Mouse (Mus musculus) thymus, postnatal 14 days (tissue): ENCODE data around the gene Dcst1.

ENCODE experiments used
- DNase-seq: peaks from one replicate; pipeline ENCODE4 v3.0.0; 2021

The Dcst1 gene

DNA sequence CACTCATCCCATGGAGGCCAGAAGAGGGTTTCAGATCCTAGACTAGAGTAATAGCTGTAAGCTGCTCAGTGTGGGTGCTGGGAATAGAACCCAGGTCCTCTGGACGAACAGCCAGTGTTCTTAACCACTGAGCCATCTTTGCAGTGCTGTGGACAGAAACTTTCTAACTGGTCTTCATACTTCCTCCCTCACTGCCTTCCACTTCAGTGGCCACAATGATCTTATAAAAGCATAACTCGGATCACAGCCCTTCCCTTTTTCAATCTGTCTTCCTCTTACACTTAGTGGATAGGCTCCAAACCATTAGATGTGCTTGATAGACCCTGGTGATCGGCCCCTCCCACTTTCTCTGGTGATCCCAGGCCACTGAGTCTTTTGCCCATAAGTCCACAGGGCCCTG, 4.8 kb downstream of the Dcst1 start:
- DNase-seq: no peak

DNA sequence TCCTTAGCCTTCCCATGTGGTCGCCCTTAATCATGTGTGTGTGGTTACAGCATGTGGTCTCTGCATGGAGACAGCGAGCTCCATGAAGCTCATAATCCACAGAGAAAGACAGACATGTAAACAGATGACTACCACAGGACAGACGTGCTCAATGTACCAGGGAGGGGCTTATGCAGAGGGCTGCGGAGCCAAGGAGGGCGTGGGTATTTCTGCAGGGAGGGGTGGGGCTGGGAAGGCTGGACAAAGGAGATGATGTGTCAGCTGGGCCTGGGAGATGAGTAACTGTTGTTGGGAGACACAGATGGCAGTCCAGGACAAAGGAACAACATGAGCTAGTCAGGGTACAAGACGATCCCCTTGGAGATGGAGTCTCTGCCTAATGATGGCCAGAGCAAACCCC, 5.4 kb downstream of the Dcst1 start:
- DNase-seq: no peak

DNA sequence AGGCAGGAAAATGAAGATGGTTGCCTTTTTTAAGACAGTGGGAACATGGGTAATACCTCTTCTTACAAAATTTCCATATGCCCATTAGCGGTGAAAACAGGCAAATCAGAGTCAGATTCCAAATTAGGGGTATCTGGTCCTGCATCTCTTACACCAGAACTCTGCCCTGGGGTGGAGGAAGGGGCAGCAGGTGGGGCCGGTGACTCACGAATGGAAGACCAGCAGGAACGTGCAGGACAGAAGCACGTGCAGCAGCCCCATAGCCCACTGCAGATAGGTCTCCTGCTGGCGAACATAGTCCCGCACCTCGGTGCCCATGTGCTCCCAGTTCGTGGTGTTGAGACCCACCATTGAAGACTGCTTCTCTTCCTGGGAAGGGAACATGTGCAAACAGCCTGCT, 9.0 kb downstream of the Dcst1 start:
- DNase-seq: no peak

DNA sequence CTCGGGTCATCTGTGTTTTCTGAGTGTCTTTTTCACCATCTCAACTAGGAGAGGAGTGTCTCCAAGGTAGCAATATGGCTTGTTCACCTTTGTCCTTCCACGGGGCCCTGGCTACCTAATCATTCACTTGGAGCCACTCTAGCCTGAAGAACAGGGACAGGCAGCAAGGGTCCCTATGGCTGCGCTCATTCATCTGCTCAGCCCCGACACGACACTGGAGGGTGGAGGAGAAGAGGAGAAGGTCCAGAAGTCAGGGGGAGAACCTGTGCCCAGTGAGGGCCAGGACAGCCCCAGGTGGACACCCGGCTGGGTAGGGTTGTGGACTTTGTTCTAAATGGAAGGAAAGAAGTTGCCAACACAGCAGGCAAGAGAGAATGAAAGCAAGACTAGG, 9.5 kb downstream of the Dcst1 start:
- DNase-seq: no peak

DNA sequence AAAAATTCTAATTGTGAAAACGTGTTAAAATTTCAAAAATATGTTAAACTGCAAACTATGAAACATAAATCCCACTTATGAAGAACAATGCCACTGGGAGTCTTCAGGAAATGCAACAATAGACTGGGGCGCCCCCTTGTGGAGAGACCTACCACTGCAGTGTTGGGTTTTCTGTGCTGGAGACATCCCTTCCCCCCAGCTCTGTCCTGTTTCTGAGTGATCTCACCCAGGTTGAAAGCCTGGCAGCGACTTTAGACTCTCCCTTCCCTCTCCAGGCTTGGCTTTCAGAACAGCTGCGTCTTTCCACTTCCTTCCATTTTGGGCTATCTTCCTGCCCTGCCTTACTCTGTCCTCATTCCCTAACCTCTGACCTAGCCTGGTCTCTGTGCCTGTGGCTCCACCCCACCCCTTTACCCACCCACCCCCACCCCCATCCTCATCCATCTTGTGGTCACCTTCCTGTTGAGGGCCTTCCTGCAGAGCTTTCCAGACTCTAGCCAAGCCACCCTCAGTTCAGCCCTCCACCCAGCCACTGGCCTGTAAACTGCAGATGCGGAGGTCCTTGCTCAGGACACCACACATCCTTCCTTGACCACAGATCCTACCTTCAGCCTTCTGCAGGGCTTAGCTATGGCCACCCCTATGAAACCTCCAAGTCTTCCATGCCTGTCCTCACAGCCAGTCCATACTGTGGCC, 10.1 kb downstream of the Dcst1 start:
- peak; percentile 85 for DNase-seq

DNA sequence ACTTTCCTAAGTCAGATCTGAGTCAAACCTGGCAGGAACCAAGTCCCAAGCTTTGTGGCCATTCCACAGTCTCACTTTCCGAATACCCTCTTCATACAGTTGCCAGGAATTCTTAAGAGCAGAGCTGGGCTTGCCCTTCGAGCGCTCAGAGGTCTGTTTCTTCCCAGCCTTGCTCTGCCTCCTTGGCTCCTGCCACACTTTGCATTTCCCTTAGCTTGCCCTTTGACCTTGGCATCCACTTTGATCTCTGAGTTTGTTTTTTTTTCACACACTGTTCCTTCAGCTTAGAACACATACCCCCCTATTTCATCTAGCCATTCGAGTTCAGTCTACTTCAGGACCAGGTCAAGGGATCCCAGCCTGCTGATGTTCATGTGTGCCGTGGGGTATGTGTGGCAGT, 13.8 kb downstream of the Dcst1 start:
- DNase-seq: no peak

DNA sequence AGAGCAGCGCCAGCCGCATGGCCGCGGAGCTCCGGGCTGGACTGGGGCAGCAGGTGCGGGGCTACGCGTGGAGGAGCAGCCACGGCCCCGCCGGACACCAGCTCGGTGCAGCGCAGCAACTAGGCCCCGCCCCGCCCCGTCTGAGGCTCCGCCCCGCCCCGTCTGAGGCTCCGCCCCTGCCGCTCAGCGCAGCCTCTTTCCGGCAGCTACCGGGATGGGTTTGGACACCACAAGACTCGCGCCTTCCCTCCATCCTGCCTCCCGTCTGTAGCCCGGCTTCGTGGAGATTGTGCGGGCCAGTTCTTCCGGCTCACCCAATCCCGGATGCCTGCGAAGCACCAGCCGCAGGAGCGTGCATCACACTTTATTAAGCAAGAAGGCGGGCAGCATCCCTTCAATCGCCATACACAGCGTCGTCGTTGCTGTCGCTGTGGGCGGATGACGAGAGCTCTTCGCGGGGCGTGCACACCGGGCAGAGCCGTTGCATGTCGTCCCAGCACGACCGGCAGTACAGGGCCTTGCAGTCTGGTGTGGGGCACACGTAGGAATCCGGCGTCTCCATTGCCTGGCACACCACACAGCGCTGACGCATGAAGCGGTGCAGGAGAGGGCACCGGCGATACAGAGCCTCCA, 15.1 kb downstream of the Dcst1 start, which contains the start of gene Adam15:
TSS of gene Adam15 (minus strand) at position 128 of the 633 bp plus-strand sequence.
- peak; percentile 89 for DNase-seq

DNA sequence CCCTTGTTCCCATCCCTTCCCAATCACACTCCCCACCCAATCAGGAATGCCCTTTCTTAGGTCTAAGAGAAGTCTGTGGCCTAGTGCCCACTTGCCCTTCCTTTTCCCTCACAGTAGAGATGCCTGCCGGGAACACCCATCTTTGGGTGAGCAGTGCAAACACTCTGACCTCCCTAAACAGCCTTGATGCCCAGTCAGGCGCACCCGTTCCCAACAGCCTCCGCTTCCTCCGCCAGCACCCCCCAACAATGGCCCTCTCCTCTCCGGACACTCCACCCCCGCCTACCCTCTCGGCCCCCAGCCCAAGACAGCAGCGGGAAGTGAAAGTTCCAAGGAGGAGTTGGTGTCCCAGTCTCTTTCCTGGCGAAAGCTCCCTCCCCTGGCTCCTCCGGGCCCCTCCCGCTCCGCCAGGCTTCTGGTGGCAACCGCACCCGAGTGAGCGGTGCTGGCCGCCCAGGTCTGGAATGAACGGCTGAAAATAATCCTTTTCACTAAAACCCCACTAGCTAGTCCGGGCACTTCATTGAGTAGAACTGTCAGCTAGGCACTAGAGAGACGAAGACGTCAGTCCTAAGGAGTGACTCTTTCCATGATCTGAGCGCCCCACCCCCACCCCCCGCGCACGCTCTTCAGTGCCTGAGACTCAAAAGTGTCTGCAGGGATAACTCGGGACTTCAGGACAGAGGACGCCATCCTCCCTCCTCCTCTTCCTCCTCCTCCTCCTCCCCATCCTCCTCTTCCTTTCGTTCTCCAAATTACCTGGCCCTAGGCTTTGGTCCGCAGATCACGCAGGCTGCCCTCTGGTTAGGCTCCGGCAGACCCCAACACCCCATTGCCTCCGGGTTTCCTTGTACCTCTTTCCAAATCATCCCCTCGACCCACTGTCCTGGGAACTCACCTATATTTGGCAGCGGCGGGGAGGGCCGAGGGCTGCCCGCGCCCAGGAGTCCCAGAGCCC, 15.9 kb downstream of the Dcst1 start:
- peak; percentile 14 for DNase-seq

DNA sequence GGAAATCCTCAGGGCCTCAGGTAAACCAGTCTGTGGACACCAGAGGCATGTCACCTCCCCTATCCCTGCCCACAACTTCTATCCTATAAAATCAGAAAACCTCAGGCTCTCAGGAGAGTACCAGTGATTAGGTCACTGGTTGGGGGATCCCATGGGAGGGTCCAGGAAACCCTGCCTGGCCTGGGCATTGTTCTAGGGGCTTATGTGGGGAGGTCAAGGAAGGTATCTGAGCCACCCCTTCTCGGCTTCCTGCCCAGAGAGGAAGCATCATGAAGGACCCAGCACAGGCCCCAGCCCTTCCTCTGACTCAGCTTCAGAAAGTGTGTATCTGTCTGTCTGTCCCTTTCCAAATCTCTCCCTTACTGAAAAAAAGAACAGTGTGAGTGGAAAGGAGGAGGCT, 17.1 kb downstream of the Dcst1 start:
- DNase-seq: no peak

DNA sequence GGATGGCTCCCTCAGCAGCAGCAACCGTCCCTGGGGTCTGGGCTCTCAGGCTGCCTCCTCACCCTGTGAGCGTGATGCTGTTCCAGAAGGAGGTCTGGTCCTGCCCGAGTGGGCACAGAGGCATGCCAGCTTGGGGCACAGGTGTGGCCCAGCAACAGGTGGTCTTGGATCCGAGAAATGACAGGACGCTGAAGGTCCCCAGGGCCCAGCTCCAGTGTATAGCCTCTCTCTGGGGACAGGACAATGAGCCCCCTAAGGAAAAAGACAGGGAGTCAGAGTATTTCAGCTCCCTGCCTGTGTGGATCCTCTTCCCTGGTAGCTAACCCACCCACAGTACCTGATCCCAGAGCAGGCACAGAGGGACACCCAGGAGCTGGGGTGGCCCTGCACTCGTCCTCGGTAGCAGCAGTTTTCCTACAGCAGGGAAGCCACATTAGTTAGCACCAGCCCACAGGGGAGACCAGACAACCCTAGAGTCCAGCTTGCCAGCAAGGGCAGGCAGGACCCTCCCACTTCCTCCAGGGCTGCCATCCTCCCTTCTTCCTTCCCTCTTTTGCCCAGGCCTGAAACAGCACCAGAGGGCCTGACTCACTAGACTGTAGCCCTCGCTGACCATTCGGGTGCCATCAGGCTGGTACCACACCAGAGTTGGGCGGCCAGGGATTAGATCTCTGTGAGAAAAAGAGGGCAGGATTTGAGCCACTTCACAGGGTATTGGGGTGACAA, 18.1 kb downstream of the Dcst1 start:
- DNase-seq: no peak

DNA sequence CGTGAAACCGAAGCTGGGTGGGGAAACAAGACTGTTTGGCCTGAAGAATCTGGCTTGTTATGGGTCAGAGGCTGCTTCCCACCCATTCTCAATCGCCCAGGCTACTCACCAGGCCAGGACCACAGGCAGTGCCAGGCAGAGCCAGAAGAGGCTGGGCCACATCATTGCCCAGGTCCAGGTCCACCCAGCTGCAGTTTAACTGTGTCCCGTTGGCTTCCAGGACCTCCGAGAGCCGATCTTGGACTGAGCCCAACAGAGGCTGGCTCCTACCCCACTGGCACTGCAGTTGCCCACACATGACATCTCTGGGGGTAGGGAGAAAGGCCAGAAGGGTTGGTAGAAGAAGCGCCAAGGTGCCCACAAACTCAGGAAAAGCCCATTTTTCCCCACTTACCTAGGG, 21.8 kb downstream of the Dcst1 start:
- DNase-seq: no peak

DNA sequence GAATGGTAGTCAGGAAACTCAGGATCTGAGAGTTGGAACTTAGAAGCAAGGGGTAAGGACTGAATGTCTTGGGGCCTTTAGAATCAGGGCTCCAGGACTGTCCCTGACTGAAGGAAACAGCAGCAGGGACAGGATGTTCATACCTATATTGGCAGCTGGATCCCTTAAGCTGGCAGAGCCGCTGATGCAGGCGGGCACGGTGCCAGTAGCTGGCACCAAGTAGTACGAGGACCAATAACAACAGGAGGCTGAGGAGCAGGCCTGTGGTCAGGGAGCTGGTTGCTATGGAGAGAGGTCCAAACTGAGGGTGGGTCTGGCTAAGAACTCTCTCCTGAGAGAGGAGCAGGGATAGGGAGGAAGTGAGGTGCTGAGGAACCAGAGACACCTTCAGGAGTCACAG, 23.3 kb downstream of the Dcst1 start:
- DNase-seq: no peak

DNA sequence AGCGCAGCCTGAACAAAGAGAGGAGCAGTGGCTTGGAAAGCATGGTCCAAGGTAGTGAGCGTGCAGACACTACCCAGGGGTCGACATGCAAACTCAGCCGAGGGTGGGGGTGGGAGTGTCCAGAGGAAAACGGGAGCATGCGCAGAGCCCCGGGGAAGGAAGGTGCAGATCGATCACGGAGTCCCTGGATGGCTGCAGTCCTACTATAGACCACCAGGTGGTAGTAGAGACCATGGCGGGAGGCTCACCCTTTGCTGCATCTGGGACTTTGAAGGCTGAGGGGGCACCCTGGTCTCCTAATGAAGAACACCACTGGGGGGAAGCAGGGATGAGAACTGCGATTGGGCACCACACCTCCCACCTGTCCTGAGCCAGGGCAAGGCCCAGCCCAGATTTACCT, 24.6 kb downstream of the Dcst1 start:
- peak; percentile 80 for DNase-seq

DNA sequence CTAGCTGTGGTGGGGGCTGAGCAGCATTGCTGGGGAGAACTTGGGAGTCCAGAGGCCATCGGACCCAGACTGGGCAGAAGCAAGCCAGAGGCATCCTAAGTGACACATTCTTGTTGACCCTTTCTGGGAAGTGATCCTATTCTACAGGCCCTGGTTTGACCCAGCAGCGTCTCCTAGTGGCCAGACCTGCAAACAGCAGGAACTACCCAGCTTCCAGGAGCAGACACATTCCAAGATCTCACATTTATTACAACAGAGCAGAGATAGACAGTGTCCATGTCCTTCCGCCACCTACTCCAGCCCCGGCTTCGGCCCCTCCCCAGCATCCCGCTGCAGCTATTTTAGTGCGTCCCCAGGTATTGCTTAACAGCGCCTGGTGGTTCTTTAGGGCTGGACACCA, 25.6 kb downstream of the Dcst1 start:
- DNase-seq: peak; percentile 71

DNA sequence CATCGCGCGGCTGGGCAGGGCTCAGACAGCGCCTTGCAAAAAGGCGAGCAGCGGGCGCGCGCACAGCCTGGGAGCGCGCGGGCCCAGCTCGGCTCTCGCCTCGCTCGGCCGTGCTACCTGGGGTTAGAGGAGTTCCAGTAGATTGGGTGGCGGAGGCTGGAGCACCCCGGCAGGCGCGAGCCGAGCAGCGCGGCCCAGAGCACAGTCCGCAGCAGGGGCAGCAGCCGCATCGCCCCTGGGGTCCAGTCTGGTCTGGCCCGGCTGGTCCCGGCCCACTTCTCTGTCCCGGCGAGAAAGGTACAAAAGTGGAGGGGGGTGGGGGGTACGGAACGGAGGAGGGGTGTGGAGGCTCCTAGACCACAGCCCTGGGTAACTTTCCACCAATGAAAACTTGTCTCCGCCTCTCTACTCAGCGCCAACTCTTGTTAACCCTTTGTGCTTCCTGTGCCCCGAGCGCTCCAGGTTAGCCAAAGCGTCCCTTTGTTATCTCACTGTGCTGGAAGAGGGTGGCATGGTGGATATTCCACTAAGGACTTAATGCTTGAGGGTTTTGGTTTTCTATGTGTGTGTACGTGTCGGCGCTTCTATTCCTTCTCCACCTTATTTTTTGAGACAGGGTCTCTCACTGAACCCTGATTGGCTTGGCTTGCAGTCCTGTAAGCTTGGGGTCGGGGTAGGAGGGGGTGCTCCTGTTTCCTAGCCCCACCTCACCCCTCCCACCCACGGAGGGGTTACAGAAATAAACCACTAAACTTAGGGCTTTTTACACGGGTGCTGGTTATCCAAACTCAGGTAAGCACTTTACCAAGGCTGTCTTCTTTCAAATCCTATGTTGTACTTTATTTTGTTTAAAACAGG, 27.1 kb downstream of the Dcst1 start, which contains the start of gene Efna4:
TSS of gene Efna4 (minus strand) at position 308 of the 858 bp plus-strand sequence.
- DNase-seq: peak; percentile 71

DNA sequence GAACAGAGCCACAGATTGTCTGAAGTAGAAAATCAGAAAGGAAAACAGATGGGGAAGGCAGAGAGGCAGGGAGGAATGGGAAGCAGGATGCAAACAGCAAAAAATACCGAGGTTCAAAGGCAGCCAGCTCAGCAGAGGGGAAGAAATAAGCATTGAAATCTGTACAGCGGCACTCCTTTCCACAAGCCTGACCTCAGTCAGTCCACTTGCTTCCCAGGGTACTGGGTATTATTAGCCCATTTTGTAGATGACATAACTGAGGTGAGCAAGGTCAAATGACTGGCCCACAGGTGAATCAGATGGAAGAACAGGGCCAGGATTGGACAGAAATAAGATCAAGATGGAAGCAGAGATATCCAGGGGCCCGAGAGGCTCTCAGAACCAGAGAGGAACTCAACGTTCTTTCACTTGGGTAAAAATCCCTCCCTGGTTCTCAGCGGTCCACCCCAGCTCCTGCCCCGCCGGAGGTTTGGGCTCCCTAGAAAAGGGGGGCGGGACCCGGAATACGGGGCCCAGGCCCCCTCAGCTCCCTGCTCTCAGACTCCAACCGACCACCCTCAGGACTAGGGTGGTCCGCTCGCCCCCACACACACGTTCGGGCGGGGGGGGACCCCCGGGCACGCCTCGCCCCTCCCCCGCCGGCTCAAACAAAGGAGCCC, 27.9 kb downstream of the Dcst1 start:
- DNase-seq: no peak

DNA sequence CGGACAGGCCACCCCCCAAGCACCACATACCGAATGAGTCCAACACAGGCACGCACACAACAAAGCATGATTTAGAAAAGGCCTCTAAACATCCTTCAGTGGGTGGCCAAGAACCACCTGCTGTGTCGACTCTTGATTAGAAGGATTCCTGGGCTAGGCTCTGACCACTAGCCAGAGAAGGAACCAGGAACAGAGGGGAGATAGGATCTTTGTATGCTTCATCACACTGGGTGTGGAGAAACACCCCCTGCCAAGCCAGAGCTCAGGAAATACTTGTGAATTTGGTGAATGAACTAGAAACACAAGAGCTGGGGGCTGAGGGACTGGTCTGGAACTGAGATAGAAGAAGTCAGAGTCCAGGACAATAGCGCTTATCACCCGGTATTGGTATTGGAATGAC, 28.5 kb downstream of the Dcst1 start:
- DNase-seq: no peak

DNA sequence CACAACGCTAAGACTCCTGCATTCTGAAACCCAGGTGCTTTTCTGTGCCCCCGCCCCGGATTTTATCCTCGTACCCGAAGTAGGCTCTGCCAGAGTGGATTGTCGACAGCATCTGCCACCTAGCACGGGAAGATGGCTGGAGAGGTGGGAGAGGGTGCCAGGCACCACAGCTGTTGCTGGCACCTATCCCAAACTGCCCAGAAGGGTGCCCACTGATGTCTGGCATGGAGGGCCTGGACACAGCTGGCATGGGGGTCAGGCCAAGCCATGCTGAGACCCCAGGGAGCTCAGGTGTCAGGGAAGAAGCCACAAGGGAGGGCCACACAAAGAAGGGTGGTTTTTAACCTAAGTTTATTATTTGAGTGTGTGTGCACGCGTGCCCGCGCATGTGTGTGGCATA, 32.0 kb downstream of the Dcst1 start:
- no peak for DNase-seq

DNA sequence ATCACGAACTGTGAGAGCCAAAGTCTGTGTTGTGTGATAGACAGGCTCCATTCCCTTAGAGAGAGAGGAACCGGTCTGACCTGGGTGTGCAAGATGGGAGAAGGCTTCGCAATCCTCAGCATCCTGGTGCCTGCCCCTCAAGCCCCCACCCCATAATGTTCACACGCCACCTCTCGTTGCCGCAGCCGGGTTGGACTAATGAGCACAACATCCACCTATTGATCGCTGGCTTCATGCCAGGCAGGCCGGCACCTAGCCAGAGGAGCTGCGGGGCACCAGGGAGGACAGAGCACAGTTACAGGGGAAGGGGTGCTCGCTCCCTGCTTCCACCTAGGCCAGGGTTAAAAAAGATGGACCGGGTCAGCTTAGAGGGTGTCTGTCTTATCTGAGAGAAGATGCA, 32.6 kb downstream of the Dcst1 start:
- no peak for DNase-seq

DNA sequence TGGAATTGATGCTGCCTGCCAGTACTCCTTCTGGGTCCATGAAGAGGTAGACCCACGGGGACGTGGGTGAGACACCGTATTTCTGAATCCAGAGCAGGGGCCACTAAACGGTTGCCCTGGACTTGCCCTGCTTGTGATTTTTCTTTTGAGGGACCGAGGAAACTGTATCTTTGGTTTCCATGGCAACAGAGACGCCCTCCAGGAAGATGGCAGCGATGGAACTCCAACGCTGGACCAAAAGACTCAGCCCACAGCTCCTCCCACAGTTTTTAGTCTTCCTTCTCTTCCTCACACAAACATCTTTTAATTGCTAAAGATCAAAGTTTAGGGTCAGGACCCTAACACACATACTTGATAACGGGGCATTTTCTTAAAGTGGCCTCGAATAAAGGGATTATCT, 33.0 kb downstream of the Dcst1 start:
- DNase-seq: no peak

DNA sequence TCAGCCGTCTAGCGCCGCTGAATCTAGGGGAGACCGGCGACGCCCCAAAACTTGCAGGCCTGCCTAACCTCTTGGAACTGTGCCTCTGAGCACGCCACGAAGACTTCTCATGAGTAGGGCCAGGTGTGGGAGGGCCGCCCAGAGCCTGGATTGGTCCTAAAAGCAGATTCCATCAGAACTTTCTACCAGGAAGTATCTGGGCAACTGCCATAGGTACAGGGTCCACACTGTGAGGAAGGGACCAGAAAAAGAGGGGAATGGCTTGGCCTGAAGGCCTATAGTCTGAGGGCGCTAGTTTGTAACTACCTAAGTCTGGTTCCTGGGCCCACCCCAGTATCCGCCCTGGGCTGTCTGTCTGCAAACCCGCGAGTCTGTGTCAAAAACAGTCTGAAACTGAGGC, 33.5 kb downstream of the Dcst1 start:
- DNase-seq: no peak
